Mouse (Mus musculus) heart, postnatal 10 days (tissue): ENCODE measurements around the gene Col4a3bp. TPM values are rescaled to one million over a fixed set of nuclear protein-coding genes. Genes with fewer than 3 reads are reported as not detected.
"Not testable (repeated sequence)": the region's sequence is repeated elsewhere in the genome, so short reads cannot be mapped to it uniquely, and the experiment has no call there.

ENCODE experiments used
- DNase-seq, 2 experiments: peaks; one replicate each; pipeline ENCODE4 v3.0.0; 2021
- intact Hi-C: fragments of 180-260 bp; cut with DNase I; formaldehyde crosslinking; loops from one replicate; pipeline ENCODE4 v1.15.1; 2025
- total RNA-seq, 2 experiments: library from RNA; stranded (reverse); gene quantifications; 2 replicates each; pipeline ENCODE4 v1.2.3; 2021

Gene Col4a3bp
- total RNA-seq, 2 experiments from 2014 or later: 39.4 to 42.0 TPM

DNA sequence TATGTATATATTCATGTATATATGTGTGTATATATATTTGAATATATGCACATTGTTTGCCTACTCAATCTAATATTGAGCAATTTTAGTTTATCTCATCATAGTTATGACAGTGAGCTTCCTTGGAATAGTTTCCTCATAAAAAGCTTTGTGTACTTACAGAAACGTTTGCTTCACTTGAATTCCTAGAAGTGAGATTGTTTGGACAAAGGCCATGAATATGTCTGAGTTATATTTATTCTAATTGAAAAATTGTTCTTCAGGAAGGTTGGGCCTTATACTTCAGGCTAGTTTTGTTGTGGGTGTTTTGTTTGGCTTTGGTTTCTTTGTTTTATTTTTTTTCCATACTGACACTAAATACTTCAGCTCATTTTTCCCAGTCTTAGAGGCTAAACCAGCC lies 78.5 kb downstream of the Col4a3bp start:
- intact Hi-C loops: no loop called here
- DNase-seq: no peak

DNA sequence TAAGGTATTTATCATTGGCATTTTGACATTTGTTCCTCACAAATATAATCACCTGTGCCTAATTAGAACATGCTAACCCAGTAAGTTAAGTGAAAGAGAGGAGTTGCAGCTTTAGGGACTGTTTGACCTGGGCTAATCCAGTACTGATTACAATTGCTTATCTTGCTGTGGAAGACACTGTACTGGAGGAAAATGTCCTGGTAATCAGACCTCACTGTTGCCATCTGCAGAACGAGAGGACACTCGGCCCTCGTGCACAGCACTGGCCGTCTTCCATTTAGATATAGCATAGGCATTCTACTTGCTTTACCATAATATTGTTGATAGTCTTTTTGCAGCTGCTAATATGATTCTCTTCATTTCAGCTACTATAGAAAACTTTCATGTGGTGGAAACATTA lies 88.0 kb downstream of the Col4a3bp start:
- intact Hi-C loops: no loop called here
- no peak for DNase-seq

DNA sequence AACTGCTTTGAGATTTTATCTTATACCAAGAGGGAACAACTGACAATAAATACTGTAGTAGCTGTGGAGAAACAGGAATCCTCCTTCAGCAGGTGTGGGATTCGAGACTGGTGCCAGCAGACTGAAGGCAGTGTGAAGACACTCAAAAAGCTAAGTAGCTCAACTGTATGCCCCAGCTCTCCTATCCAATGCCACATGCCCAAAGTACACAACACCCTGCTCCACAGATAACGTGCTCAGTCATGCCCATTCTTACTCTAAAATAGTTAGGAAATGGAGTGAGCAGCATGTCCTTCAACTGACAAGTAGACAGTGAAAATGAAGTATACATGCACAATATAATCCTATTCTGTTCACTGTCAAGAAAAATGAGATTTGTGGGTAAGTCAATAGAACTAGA lies 101.8 kb downstream of the Col4a3bp start:
- intact Hi-C loops: no loop called here
- no peak for DNase-seq

DNA sequence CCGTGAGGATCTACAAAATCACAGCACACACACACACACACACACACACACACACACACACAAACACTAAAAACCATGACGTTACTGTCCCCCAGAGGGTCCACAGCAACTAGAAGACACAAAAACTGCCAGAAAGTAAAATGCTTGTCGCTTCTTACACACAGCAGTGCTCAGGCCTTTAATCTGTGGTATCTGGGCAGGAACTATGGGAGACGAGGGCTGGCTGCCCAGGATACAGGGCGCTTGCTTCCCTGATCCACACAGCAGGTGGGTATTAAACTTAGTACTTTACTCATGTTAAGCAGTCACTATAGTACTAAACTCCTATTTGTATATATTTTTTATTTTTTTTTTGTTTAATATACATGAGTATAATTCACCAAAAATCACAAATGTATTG lies 103.4 kb downstream of the Col4a3bp start:
- intact Hi-C loops: no loop called here
- no peak for DNase-seq

DNA sequence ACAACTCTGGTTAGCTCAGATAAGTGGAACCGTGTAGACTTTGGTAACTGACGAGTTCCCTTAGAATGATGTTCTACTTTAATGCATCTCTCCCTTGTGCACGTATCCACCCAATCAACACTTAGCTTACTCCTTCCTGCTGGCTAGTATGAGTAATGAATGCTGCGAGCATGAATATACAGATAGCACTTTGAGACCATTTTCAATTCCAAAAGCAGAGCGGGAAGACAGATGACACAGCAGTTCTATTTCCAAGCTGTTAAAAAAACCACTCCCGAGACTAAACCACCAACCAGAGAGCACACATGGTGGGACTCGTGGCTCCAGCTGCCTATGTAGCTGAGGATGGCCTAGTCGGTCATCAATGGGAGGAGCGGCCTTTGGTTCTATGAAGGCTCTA lies 110.6 kb downstream of the Col4a3bp start:
- no peak for DNase-seq
- intact Hi-C loops: no loop called here

DNA sequence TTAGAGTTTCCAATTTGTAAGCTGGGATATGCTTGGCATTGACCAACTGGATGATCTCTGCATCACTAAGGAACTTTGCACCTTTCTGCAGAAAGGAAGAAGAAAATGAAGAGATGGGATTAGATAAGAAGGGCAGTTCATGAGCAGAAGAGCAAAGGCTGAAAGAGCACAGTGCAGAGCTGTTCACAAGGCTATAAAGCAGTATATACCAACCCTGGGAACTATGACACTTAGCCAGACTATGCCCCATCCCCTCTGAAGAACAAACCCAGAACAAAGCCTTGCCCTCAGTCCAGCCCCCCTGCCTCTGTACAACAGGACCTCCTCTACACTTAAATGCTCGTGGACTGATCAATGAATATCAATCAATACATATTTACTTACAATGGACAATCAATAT lies 114.3 kb downstream of the Col4a3bp start:
- intact Hi-C loops: no loop called here

DNA sequence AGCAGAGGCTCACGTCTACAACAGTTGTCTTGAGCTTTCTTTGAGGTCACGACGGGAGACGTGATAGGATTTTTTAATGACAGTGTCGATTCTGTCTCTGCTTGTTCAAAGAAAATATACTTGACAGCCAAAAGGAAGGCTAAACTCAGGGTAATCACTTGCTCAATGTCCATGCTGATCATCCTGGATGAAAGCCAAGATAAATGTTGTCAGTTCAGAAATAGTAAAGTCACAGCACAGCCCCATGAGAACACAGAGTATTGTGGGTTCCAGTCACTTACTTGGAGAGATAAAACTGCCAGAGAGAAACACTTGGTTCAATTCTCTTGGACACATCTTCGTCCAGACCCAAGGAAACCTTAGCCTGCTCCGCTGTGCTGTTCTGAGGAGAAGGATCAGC lies 116.5 kb downstream of the Col4a3bp start:
- intact Hi-C loops: no loop called here

More for the DNA sequence above, 114.3 kb downstream of the Col4a3bp start:
- DNase-seq: no peak

DNA sequence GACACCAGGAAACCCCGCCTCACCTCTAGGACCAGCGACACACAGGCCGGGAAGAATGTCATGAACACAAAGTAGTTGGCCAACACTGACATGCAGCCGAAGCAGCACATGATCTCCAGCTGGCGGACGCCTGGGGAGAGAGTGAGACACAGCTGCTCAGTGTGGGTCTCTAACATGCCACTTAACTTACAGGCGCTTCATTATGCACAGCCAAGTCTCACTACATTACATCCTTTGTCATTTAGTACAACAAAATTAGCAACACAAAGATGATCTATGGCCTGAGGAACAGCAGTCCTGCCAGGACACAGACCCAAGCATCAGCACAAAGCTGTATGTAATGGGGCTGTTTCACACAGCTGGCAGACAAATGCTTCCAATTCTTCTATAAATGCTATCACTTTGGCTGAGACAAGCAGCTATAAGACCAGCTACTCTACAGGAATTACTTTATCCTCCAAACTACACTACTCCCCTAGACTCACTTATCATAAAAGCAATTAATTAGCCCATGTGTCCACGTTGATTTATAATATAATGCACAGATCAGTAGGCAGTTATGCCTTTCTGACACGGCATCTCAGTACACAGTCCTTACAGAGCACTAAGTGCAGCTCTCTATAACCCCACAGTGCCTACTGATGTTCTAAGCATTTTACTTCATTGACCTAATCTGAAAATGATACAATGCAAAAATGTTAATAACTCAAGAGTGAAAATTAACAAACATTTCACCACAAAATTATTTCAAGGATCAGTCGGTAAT lies 117.9 kb downstream of the Col4a3bp start:
- intact Hi-C loops: no loop called here
- peak; percentile 39 to 46 for DNase-seq

More for the DNA sequence above, 116.5 kb downstream of the Col4a3bp start:
- DNase-seq: no peak

DNA sequence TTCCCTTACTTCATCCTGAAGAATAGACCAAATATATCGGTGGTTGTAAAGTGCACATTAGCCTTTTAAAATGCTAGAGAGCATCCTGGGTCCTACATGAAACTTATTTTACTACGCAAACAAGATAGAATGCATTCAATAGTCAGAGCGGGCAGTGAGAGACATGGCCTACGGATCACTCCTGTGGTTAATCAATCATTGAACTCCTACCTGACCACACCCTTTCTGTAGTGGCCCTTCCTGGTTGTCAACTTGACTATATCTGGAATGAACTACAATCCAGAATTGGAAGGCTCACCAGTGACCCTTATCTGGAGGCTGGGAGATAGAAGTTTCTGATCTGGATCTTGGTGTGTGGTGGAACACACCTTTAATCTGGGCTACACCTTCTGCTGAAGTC lies 120.7 kb downstream of the Col4a3bp start:
- DNase-seq, intact Hi-C loops: not testable (repeated sequence)

DNA sequence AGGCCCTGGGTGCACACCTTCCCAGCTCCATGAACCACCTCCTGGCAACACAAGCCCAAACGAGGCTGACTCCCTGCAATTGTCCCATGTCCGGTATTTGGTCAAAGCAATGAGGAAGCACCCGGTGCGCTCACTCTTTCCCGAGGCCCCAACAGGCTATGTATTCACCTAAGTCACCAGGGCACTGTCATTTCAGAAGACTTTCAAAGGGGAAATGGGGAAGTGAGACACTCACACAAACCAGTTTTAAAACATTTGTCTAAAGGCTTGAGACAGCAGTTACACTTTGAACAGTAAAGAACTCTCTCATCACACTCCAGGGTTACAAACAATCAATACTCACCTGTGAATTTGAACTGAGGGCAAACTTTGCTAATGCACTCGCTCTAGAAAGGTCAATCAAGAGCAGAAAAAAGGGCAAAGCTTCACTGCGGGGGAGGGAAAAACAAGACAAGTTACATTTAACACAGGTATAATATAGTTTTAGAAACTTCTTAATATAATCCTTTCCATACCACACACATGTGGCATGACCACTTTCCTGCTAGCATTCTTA lies 122.1 kb downstream of the Col4a3bp start:
- no peak for DNase-seq
- intact Hi-C loops: no loop called here

DNA sequence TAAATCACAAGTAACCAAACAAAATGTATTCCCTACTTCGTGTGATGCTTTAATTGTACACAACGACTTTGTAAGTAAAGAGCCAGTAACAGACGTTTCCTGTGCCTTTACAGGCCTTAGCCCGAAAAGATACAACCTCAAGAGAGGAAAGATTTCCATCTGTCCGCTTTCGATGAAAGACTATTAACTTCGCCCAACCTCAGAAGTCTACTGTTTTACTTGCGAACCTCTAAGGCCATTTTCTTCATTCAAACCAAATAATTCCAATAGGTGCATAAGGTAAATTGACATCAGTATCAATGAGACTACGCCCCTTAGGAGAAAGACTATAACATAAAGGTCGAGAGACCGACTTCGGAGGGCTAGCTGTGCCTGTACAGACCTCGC lies 127.6 kb downstream of the Col4a3bp start:
- intact Hi-C loops: no loop called here

DNA sequence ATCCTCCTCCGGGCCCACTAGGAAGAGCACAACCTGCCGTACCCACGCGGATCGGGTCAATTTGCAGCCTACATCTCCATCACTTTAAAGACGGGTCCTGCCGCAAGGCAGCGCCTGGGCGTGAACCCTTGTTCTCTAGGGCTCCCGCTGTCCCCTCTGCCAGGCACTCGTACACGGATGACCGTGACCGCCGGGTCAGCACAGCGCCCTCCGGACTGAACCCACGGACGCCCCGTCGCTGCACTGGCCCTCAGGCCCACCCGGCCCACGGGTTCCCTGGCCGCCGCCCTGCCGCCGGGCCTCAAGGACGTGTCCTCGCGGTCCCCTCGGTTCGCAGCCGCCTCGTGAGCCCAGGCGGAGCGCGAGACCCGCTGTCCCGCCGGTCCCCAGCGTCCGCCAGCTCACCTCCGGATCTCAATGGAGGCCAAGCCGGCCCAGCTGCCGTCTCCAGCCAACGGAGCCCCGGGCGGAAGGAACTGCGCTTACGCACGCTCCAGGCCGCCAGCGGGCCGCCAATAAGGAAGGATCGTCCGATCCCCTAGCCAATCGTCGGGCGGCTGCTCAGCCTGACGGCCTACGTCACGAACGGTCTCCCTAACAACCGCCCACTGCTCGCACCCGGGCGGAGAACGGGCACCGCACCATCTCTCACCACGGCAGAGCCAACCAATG lies 128.1 kb downstream of the Col4a3bp start, which contains the start of gene Hmgcr:
Gene Hmgcr (minus strand): TSS at position 531 of the 672 bp plus-strand sequence.
- intact Hi-C loops: no loop called here

More for the DNA sequence above, 127.6 kb downstream of the Col4a3bp start:
- DNase-seq: no peak

DNA sequence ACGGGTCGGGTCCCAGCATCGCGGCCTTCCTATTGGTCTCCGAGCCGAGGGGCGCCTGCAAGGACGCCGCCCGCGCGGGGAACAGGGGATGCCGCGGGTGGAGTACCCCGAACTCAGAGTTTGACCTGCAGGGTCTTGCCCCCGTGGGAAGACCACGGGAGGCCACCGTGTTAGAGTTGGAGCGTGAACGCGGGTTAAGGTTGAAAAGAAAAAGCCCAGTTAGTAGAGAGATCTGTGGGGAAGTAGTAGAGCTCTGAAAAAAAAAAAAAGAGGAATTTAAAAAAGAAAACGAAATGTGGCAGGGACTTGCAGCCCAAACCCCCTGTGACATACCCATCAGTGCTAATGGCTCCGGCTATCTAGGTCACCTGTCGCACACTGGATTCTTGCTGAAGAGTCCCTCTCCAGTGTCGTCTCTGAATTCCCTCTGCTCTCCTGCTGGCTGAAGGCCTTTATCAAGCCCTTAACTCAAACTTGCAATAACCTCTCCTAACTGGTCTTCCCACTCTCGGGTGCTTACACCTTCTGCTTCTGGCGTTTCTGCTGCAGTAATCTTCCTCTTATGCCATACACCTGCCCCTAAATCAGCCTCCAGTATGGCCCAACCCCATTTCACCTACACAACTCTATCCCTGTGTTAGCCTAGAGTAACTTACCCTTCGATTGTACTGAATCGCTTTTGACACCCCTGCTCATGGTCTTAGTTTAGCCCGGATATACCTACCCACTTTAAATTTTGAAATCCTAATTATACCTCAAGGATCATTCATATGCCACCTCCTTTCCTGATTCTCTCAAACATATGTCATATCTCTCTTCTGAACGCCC lies 128.9 kb downstream of the Col4a3bp start:
- DNase-seq: no peak
- intact Hi-C loops: no loop called here

More for the DNA sequence above, 128.1 kb downstream of the Col4a3bp start, which contains the start of gene Hmgcr:
- DNase-seq: peak; percentile 97 to 99

DNA sequence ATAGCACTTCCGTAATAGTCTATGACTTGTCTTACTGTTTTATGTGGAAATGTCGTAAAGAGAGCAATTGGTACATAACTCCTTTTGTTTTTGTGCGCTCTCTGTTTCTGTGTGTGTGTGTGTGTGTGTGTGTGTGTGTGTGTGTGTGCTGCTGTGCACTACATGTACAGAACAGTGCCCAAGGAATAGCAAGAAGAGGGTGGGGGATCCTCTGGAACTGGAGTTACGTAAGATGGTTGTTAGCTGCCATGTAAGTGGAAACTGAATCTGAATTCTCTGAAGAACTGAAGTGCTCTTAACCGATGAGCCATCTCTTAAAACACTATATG lies 129.5 kb downstream of the Col4a3bp start:
- no peak for DNase-seq
- intact Hi-C loops: no loop called here

DNA sequence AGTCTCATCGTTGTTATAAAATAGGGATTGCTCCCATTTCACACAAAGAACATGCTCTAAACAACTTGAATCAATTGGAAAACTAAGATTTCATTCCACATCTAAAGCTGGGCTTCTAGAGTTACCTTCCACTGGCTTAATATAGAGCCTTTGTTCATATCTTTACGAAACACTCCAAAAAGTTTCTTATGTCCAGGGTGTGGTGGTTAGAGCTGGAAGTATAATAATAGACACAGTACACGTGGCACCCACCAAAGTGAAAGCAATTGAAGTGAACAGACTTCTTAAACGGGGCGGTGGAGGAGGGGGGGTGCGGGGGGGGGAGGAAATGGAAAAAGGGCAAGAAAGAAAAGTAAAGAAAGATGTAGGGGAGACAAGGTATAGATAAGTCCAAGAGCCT lies 129.9 kb downstream of the Col4a3bp start:
- intact Hi-C loops: no loop called here
- DNase-seq: no peak

DNA sequence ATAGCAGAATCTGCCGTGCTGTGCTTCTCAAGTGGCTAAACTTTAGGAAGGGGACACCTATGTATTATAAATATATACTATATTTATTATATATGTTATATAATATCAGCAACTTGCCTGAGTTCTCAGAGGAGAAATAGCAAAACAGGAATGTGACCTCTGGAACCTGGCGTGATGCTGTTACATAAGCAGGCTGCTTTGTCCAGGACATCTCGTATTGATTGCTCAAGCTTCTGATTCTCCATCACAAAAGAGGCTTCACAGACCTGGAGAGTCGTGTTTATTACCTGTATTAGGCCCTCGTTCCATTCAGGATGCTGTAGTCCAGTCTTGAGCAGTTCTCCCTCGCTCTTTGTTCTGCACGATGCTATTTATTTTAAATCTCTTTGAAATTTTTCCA lies 131.4 kb downstream of the Col4a3bp start:
- no peak for DNase-seq
- intact Hi-C loops: no loop called here

DNA sequence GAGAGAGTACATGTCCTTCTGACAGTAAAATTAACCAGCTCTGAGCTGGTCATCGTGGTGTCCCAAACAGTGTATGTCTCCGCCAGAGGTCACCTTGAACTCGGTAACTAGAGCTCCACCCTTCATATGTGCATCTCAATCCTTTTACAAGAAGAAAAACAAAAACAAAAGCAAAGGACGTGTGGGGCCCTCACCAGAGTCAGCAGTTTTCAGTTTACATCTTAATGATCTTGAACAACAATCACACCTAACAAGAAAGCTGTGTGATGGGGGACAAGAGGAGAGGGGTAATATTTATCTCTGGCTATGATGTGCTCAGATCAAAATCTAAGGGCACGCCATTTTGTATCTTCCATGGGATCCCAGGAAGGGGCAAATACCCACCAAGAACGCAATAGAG lies 133.3 kb downstream of the Col4a3bp start:
- no peak for DNase-seq
- intact Hi-C loops: no loop called here

DNA sequence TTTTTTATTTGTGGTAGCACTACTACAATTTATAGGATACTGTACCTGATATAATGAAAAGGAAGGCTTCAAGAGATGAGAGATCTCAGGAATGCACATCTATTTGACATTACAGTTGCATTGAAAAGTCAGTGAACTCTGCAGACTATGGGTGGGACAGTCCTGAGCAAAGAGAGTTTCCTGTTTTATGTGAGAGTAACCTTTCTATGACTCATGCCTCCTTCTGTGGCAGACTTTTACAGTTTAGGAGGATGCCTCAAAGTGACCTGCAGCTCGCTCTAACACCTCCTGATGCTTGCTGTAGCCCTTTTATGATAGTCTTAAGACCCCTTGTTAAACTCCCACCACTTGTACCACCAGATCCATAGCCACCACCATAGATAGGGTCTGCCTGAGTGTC lies 134.7 kb downstream of the Col4a3bp start:
- intact Hi-C loops: no loop called here
- DNase-seq: no peak

DNA sequence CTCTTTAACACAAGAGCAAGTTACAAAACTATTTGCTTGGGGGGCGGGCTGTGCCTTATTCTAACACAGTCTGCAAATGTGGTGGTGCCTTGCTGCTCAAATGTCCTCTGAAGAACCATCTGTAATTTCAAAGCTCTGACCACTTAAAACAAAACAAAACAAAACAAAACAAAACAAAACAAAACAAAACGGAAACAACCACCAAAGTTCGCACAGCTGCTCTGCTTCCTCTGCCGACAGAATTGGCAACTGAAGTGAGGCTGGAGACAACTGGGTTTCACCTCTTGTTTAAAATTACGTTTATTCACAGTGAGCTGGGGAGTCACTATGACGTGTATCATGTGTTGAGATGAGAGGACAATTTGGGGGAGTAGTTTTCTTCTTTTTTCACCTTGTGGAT lies 136.2 kb downstream of the Col4a3bp start:
- no peak for DNase-seq
- intact Hi-C loops: no loop called here

DNA sequence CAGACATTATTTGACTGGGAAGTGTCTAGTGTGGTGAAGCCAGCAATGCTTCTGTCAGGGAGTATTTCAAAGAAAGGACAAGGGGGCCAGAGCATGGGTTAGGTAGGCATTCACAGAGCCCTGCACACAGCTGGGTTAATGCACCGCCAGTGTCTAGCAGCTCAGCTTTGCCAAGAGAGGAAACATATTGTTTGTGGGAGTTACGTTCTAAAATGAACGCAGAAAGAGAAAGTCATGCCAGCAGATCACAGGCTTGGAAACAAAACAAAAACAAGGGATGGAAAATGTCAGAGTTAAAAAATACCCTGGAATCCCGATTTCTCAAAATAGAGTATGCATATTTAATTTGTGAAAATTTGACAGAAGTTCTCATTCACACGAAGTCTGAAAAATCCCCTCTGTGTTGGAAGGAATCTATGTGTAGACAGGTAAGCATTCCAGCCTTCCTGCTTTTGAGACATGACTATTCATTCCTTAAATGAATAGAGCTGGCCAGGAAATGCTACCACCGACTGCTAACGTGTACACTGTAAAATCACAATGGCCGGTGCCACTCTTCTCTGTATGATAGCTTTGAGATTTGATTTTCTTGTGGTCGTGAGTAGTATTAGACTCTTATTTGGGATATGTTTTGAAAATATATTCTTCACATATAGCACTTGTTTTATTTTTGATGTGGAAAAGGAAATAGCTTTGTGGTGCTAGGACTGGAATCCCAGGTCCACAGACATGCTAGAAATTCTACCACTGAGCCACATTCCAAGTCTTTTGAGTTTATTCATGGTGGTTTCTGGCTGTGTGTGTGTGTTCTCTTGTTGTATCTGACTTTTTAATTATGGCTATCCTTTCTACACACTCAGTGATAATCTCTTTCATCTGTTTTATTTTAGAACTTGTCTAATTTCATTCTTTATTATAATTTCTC lies 138.0 kb downstream of the Col4a3bp start:
- intact Hi-C loops: no loop called here

More for the DNA sequence above, 138.0 kb downstream of the Col4a3bp start:
- no peak for DNase-seq
